Mouse (Mus musculus): ENCODE measurements around the gene Enpep.

The Enpep gene

DNA sequence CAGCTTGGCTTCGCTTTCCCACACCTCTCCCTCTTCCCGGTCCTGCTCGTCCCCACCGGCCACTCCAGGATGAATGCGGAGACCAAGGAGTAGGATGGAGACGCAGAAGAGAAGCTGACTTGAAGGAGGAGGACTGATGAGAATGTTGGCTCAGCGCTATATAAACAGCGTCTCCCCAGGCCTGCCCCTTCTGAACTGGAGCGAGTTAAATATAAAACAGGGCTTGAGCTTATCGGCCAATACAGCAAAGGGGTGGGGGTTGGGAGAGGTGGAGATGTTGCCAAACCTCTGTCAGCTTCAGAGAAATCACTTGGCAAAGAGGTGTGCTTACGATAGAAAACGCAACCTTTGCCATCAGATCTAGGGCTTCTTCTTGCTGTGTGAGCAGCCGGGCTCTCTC, at the start of gene Enpep:
Gene Enpep, minus strand, starts transcription at position 135 of the 400 bp plus-strand sequence.
- no peak for DNase-seq (ENCODE audit: low spot score)

DNA sequence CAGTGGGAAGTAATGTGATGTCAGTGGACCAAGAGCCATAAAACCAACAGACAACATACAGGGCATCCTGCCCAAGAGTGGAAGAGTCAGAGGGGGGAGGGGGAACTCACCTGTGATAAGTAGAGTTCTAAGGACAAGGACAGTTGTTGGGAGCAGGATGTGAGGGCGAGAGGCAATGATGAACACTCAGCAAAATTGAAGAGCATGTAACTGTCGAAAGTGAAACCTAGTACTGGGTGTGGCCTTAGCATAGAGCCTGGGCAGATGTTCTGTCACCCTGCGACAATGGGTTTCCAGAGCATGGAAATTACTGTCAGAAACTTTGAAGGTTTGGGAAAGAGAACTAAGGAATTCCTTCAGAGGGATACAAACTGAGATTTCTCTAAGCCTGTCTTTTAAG, 46.6 kb upstream of the Enpep start:
- no peak for DNase-seq (ENCODE audit: low spot score)

DNA sequence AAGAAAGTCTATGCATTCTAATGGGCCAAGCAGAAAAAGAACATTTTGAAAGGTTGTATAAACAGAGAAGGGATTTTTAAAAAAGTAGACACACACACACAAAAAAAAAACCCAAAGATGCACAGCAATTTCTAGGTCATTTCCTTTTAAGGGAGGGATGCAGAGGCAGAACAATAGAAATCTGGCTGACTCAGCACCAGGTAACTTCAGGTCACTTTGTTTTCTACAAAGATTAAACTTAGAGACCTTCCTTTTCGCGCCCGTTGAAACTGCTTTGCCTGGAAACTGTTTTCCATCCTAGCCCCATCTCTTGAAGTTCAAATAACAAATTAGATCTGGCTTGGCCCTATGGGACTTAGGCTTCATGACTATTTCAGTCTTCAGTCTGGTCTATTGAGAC, 42.6 kb upstream of the Enpep start:
- DNase-seq (ENCODE audit: low spot score): no peak

DNA sequence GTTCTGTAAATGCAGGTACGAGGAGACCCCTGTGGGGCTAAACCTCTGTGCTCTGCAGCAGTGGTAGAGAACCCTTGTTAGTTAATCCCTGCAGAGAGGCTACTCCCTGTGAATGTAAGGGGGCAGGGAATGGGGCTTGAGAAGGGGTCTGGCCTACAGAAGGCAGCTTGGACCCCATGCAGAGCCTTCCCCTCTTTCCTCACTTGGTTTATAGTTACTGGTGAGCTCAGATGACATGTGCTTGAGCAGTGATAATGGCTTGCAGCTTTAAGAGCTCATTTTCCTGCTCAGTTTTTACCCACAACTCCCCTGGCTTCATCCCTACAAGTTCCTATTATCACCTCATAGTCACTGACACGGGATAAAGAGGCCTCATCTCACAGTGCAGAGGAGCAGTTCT, 40.6 kb upstream of the Enpep start:
- no peak for DNase-seq (ENCODE audit: low spot score)

DNA sequence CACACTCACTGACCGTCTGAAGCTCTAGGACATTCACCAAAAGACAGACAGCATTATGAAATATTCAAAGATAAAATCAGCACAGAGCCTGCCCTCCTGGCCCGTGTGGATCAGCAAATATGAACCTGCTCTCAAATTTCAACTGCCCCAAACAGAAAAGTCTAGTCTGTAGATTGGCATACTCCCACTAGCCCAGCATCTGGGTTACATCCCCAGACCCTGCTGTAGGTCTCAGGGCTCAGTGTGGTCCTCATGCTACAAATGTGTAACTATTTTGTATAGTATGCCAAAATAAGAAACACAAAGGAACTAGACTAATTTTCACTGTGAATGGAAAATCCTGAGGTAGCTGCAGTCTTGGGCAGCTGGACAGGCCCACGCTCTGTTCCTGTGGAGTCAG, 37.0 kb upstream of the Enpep start:
- DNase-seq (ENCODE audit: low spot score): no peak

DNA sequence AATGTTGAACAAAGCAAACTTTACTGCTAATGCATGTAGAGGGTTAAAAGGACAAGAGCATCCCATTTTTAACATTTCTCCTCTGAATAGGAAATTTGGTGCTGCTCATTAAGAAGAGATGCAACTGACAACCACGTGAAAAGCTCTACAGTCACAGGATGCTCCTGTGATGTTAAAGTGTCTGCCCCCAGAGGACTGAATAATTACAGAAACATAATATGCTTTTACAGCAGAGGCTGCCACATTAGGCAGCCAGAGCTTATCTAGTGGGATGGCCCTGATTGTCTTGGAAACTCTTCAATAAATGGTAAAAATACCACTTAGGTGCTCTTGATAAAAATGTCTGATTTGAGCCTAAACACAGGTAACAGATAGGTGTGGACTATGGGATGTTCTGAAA, 33.4 kb upstream of the Enpep start:
- no peak for DNase-seq (ENCODE audit: low spot score)

DNA sequence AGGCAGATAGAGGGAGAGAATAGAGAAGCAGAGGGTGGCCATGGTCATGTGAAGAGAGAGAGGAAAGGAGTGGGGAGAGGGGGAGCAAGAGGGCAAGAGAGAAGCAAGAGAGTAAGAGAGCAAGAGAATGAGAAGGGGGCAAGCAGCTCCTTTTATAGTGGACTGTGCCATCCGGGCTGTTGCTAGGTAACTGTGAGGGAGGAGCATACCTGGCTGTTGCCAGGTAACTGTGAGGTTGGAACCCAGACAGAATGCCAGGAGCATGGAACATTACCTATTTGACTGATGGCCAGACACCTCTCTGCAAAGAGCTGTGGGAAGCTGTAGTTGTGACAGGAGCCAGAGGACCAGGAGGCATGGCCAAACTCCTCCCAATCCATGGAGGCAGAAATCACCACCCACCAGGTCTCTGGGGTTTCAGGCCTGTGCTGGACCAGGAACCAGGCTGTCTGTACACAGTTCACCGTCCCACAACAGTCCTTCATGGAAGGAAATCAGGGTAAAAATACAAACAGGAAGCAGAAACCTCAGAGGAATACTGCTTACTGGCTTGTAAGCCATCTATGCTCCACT, 32.4 kb upstream of the Enpep start:
- no peak for DNase-seq (ENCODE audit: low spot score)

DNA sequence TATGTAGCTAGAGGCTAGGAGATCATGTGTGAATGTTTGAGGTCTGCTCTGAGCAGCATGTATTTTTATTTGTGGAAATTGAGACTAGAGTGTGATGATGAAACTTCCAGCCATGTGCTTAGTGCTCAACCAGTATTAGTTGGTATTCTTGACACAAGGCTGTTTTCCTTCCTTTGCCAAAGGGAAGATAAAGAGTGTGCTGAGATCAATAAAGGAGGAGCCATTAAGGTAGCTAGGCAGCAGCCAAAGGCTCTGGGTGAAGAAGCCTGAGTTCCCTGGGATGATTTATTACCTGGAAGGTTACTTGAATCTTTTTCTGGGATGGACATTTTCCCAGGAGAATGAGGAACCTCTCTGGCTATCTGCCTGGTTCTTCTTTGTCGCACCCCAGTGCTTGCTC, 30.9 kb upstream of the Enpep start:
- no peak for DNase-seq (ENCODE audit: low spot score)

DNA sequence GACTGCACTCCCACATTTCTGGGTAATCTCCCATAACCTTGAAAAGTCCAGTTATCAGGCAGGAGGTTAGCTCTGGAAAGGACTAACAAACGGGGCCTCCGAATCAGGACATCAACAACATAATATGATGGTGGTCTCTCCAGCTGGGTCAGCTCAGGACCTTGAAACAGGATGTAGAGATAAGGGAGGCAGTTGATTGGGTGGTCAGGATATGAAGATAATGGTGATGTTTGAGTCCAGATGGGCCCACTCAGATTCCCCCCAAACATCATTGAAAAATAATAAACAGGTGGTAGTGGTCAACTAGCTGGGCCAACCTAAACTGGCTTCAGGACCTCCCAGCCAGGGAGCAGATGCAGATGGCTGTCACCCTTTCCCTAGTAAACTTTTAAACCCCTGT, 25.6 kb upstream of the Enpep start:
- no peak for DNase-seq (ENCODE audit: low spot score)

DNA sequence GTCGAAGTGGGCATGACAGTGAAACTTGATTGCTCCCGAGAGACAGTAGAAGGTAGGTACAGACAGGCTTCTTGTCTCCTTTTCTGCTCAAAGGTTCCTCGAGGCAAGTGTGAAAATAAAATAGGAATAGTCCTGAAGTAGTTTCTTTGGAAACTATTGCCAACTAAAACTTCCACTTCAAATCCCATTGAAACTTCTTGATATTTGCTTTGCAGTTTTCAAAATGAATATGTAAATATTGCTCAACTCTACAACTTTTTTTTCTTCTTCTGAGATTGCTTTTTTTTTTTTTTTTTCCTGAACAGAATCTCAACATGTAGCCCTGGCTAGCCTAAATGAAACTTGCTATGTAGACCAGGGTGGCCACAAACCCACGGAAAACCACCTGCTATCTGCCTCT, 21.4 kb upstream of the Enpep start:
- no peak for DNase-seq (ENCODE audit: low spot score)

DNA sequence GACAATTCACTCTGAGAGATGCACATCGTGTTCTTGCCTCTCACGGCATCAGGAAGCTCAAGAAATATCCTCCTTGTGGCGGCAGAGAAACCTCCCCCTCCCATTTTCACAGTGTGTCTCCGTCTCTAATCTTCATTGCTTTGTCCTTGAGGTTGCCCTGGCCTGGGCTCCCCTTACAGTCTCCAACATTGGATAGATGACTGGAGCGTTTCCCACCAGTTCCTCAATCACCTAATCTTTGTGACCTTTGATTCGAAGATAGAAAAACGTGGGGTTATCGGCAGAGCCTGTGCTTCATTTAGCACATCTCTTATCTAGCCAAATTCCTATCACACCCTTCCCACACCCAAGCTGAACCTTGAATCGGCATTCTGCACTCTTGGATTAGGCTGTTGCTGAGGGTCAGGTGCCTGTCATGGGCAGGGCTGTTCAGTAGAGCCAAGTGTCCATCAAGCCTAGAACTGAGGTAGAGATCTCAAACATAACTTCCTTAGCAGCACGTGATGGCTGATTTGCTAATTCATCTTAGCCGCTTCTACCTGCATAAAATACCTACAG, 18.9 kb upstream of the Enpep start:
- DNase-seq (ENCODE audit: low spot score): no peak

DNA sequence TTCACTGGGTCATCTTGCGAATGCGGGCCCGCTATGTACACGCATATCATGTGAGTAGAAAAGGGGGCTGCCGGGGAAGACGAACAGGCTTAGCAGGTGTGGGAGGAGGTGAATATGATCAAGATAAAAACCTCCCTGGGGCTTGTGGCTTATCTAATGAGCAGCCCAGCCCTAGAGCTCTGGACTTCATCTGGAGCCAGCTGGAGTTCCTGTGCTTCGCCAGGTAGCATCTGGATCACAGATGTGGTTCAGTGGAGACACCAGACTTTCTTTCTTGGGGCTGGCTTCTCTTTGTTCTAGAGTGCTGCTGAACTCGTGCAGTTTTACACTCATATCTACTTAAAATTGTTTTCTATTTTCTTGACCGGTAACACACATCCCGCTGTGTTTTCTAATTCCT, 14.8 kb upstream of the Enpep start:
- no peak for DNase-seq (ENCODE audit: low spot score)

DNA sequence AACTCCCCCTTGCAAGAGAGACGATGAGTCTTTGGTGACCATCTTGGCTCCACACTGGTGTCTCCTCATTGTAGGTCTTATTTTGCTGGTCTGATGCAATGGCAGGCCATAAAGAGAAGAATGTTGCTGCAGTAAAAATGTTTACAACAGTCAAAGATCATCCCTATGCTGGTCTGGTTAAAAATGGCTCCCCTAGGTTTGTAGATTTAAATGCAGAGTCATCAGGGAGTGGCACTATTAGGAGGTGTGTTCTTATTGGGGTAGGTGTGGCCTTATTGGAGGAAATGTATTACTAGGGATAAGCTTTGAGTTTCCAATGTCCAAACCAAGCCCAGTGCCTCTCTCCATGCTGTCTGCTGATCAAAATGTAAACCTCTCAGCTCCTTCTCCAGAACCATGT, 10.2 kb upstream of the Enpep start:
- DNase-seq (ENCODE audit: low spot score): no peak

DNA sequence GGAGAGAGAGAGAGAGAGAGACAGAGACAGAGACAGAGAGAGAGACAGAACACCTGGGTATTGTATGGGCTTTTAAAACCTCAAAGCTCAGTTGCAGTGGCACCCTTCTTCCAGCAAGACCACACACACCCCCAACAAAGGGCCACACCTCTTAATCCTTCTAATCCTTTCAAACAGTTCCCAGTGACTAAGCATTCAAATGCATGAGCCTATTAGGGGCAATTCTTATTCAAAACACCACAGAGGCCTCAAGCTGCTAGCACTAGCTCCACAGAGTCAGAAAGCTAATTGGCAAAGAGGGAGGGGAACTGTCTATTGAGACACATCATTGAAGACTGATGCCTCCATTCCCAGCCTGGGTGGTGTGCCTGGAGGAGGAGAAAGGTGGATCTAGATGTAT, 8.5 kb upstream of the Enpep start:
- DNase-seq (ENCODE audit: low spot score): no peak

DNA sequence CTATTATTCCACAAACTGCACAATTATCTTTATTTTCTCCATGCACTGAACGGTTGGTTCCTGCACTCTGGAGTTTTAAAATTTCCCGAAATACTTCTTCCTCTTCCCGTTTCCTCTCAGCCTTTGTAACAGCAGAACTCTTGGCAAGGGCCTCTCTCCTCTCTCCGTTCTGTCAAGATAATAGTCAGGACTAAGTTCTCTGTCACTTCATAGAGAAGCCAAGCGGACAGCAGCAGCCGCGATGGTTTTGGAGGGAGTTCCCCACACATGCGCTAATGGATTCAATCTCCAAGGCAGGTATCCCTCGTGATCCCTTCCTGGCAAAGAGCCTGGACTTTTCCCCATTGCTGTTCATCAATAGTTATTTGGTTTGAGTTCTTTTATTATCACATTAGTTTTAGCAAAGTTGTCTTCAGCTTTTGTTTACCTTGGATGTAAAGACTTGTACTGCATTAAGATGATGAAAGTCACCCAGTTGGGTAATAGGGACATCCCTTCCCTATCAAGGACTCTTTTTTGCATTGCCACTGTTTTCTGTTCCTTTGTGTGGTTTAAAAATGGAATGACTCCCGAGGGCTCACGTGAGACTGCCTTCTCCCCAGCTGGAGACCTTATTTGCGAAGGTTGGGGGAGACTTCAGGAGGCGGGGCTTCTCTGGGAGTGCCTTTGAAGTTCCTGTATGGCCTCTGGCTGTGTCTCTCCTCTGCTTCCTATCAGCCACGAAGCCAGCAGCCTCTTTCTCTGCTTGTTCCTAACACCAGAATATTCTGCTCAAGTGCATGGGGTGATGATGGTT, 6.0 kb upstream of the Enpep start:
- no peak for DNase-seq (ENCODE audit: low spot score)

DNA sequence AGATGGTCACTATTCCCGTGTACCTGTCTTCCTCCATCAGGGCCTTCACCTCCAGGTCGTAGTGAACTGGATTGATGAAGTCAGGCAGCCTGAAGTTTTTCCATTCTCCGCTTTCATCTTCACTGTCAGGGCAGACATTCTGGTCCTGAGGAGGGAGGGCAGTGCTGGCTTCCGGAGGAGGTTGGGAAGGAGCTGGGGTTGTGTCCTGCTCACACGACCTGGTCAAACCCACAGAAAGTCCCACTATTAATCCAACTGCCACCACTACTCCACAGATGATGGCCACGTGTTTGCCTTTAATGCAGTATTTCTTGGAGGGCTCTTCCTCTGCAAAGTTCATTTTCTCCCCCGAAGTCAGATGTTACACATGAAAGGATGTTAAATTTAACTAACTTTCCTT, 378 bp downstream of the Enpep start:
- DNase-seq (ENCODE audit: low spot score): no peak

DNA sequence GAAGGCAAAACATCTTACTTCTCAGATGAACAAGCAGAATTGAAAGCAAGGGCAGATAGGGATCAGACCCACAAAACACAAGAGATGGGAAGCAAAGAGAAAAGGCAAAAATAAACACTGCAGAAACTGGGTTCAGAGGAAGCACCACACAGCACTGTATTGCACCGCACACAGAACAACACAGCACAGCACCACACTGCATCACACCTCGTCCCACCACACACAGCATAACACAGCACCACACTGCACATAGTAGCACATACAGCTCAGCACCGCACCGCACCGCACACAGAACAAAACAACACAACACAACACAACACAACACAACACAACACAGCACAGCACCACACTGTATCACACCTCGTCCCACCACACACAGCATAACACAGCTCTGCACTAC, 1.1 kb downstream of the Enpep start:
- no peak for DNase-seq (ENCODE audit: low spot score)

DNA sequence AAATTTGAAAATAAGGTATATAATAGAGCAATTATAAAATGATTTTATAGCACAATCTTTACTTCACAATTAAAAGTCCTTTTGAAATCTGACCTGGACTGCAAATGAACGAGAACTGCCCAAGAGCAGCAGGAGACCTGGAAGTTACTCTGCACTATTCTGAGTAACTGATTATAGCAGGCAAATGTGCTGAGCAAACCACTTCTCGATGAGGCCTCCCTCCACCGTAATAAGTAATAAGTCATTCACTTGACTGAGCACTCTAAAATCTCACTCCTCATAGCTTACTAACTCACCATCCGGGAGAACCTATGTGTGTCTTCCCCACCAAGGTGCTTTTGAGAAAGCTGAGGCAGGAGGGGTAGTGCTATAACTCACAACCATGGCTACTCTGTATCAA, 4.5 kb downstream of the Enpep start:
- no peak for DNase-seq (ENCODE audit: low spot score)

DNA sequence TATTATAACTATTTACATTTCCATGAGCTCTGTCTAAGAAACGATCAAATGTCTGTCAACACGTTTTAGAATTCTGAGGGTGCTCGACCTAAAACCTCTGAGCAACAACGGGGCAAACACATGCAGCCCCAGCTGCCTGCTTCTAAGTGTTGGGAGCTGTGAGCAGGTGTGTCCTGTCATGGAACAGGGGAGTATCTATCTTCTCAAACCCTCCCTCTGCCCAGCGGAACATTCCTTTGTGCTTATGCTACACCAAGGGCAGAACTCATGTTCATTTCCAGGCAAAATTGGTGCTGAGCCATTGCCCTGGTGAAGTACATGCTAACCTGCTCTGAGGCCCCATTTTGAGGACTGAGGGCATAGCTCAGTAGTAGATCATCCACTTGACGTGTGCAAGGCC, 10.9 kb downstream of the Enpep start:
- no peak for DNase-seq (ENCODE audit: low spot score)

DNA sequence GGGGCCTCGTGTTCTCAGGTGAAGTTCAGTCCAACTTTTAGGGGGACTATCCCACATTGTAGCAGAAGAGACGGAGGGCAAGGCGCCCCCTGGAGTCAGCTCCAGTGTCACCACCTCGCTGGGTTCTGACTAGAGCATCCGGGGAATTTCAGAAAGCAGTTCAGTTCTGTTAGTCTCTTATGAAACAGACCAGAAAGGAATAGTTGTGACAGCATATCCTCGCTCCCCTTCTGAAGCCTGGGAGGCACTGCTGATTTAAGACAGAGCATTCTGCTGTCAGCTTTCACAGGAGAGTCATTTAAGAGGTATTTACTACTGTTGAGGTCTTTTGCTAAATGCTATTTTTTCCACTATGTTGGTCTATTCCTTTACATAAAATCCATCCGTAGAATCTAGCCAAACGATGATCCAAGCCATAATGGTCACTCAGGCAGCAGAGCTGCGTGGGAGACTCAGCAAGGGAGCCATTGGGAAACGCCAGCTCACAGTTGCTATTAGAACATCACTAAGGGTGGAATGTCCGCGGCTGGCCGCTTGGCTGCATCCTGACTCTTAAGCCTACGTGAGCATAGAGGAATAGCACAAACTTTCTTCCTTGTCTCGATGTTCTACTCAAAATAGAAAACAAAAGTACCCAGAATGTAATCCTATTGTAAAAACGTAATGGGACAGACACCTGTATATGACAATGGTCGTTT, 15.3 kb downstream of the Enpep start:
- no peak for DNase-seq (ENCODE audit: low spot score)

DNA sequence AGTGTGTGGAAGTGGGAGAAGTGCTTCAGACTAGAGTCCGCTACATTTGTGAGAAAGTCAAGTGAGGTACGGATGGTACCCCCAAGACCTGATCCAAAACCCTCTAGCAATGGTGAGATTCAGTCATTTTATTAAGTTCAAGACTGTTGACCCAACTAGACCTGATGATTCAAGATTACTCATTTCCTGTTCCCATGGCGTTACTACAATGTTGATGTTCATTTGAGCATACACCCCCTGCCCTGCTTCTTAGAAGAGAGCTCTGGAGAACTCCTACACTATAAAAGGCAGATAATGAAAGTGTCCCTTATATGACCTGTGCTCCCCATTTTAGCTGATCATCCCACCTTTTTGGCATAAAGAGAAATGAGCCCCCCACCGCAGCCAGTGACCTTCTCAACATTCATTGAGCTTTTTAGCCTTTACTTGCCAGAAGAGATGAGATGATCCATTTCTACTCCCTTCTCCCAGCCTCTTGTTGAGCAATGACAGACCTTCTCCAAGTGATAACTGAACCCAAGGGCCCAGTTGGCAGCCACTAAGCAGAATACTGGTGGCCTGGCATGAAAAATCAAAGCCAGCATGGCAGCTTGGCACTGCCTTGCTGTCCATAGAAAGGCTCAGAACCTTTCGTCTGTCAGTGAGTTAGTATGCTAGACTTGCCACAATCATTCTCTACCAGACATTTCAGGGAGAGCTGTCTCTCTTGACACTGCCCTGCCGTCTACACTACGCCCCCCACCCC, 18.7 kb downstream of the Enpep start:
- DNase-seq (ENCODE audit: low spot score): no peak

DNA sequence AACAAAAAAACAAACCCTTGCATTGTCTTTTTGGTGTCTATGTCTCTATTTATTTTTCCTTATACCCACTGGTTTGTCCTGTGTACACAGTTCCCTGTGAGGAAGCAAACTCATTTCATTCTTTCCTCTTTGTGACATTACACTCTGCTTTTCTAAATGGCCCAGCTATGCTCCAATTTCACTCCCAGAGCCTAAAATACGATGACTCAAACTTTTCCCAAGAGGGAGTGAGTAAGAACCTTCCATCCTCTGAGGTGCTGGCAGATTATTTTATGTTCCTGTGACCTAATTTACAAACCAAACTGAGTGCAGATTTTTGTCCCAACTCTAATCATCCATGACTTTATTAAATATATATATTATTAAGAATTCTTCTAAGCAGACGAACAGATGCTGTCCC, 19.3 kb downstream of the Enpep start:
- no peak for DNase-seq (ENCODE audit: low spot score)

DNA sequence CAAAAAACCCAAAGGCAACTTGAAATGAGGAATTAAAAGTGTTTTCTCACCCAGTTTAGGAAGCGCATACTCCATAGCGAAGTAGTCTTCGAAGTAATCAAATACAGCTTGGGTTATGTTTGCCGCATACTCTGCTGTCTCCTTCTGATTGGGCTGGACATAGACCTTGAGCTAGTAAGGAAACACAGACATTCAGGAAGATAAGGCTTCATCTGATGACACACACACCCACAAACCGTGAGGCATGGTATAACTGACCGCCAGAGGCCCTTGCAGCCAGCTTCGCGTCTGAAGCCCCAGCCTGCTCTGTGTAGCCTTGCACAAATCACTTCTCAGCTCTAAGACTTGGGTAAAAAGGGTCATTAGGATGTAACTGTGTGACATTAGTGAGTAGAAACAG, 20.0 kb downstream of the Enpep start:
- DNase-seq (ENCODE audit: low spot score): no peak

Measured in c-Kit-positive CD71-positive TER-119-positive erythroid progenitor cells, embryonic 14.5 days (primary cell).